Mouse (Mus musculus) heart, adult 18-20 months (tissue): ENCODE results near the gene Tnrc18. TPM values are rescaled to one million over a fixed set of nuclear protein-coding genes. Genes with fewer than 3 reads are reported as not detected.

Source experiments
- DNase-seq, 2 experiments: peaks; one replicate each; pipeline ENCODE4 v3.0.0; 2021 to 2022; ENCODE audit warnings: mixed read lengths in 1 of 2
- total RNA-seq, 2 experiments: library from RNA; stranded (reverse); gene quantifications; 2 replicates each; pipeline ENCODE4 v1.2.3; 2021

Tnrc18 gene
- total RNA-seq, 2 experiments from 2014 or later = 39.2 to 48.2 TPM

DNA sequence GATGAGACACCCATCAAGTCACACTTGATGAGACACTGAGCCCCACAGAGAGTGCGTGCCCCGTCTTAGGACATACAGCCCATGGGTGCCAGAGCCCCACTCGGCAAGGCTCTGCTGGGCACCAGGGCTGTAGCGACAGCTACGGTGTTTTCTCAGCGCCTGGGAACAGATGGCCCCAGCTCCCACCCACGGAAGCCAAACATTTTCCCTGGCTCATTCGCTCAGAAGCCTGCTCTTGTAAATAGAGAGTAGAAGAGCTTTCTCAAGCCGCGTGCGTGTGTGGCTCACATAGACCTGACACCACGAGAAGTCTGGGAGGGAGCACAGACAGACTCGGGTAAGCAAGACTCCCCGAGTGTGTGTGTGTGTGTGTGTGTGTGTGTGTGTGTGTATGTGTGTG is 125.2 kb downstream of the Tnrc18 start, which contains the start of gene Slc29a4:
Gene Slc29a4, plus strand, starts transcription at position 265 of the 400 bp plus-strand sequence.
- DNase-seq = no peak

DNA sequence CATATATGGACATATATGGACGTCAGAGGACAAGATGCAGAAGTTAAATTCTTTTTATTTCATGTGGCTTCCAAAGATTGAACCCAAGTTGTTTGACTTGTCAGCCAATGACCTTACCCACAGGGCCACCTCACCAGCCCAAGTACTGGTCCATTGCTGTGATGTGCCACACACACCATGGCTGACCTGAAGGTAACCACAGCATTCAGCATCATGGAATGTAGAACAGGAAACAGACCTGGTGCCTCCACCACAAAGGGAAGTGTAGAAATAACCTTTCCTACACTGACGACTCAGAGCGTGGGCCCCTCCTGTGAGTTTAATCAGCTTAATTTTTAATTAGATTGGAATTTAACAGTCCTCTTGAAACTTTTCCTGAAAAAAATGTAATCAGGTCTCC is 127.1 kb downstream of the Tnrc18 start:
- no peak for DNase-seq

- no peak for DNase-seq
Measured at GRCm38 (mm10) chr5:142688866-142689265, 128.6 kb downstream of the Tnrc18 start.

- no peak for DNase-seq
Measured at GRCm38 (mm10) chr5:142682529-142682928, 134.9 kb downstream of the Tnrc18 start.

- DNase-seq = no peak
Measured at GRCm38 (mm10) chr5:142681911-142682310, 135.6 kb downstream of the Tnrc18 start.

DNA sequence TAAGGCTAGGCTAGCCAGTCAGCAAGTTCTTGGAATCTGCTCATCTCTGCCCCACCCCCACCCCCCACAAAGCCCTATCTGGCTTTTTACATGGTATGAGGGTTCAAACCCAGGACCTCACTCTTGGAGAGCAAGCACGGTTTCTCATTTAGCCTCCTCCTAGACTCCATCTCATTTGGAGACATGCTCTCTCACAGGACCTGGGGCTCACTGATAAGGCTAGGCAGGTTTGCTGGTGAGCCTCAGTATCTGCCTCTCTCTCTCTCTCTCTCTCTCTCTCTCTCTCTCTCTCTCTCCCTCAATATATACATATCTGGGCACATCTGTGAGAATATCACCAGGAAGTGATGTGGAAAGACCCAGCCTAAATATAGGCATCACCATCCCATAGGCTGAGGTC is 138.4 kb downstream of the Tnrc18 start:
- DNase-seq = no peak

DNA sequence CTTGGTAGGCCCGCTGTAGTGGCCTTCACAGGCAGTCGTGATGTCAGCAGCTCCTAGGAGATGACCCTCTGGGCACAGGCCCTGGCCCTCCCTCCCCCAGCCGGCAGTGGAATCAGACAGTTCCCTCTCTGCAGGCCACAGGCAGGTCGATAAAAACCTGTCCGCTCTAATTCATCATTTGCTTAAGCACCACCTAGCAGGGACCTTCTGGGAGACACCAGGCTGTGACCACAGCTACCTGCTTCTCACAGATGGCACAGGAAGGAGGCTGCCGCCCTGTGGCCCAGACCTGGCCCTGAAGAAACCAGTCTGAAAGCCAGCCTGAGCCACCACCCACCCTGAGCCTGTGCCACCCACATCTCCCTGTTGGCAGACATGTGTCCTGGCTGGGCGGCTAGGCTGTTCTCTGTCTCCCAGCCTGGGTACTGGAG is 139.3 kb downstream of the Tnrc18 start:
- DNase-seq = no peak

Other genes with a start within 250 kb of the Tnrc18 start
- gene Mmd2, start 208.9 kb downstream of the Tnrc18 start, total RNA-seq = 1 to 10 TPM in 1 of 2 experiments, not detected in 1; 2.1 TPM
- gene Wipi2, start 190.0 kb downstream of the Tnrc18 start, total RNA-seq = 10 to 100 TPM; 35.7 to 38.8 TPM
- under 1 TPM; 0.17 to 0.21 TPM for gene Slc29a4, start 125.2 kb downstream of the Tnrc18 start, total RNA-seq
- gene Fbxl18, start 77.8 kb upstream of the Tnrc18 start, total RNA-seq = 1 to 10 TPM; 4.6 to 4.7 TPM
- gene Actb, start 89.1 kb upstream of the Tnrc18 start, total RNA-seq = 1,000 to 10,000 TPM in 1 of 2 experiments, 100 to 1,000 TPM in 1; 875 to 1,008 TPM
- 10 to 100 TPM; 18.2 to 21.6 TPM for gene Fscn1, start 142.7 kb upstream of the Tnrc18 start, total RNA-seq